Comparison of ENCODE assay signal across 8 mouse cellular contexts in genomic region chr6:135167380-135168311, GRCm38 (mm10). TPM values are rescaled to one million over a fixed set of nuclear protein-coding genes. Genes with fewer than 3 reads are reported as not detected.
A peak's percentile ranks its signal among the peaks of the same experiment; 100 is the strongest.
DNase-seq lines count a peak whose midpoint lies in the region; ATAC-seq and TF ChIP-seq lines count a peak whose summit lies in the region.

No protein-coding gene starts in this region.

- peaks cover 55% of the 10 kb centered on the region for H3K4me1 ChIP-seq in erythroblast, embryonic 14.5 days (ENCODE audit: control insufficient read depth)
- peaks cover 13% of the 10 kb centered on the region; the same call in 1 of the 2 replicates for H3K4me1 ChIP-seq in heart, embryonic 11.5 days (ENCODE audit: control insufficient read depth, insufficient read depth, low read length)
- no peaks in the 10 kb centered on the region; the same call in 1 of the 2 replicates for H3K4me1 ChIP-seq in kidney, postnatal 0 days (replicated peaks; ENCODE audit: insufficient read depth, low read length)
- peaks cover 59% of the 10 kb centered on the region for H3K4me1 ChIP-seq in liver, embryonic 12.5 days
- H3K4me1 ChIP-seq in stomach, embryonic 15.5 days, result 0 out of 2 replicates have a peak, but pooled peaks cover 13% of the 10 kb centered on the region

- H3K9me3 ChIP-seq in erythroblast, embryonic 14.5 days (ENCODE audit: control insufficient read depth, low read length), result no peaks in the 10 kb centered on the region
- no peaks in the 10 kb centered on the region for H3K9me3 ChIP-seq in heart, embryonic 11.5 days (replicated peaks; ENCODE audit: control insufficient read depth, low read length)
- no peaks in the 10 kb centered on the region for H3K9me3 ChIP-seq in kidney, postnatal 0 days (replicated peaks; ENCODE audit: low read length)
- no peaks in the 10 kb centered on the region for H3K9me3 ChIP-seq in liver, embryonic 12.5 days (replicated peaks)
- no peaks in the 10 kb centered on the region for H3K9me3 ChIP-seq in stomach, embryonic 15.5 days

- peak; percentile 79 for DNase-seq in 3T3-L1 (ENCODE audit: low read depth, low spot score)
- peak; percentile 24 for DNase-seq in brain, embryonic 18.5 days (ENCODE audit: low read depth, low spot score)
- DNase-seq in kidney, postnatal 0 days (ENCODE audit: low spot score), result peak; percentile 89
- peak; percentile 41 for DNase-seq in naive thymus-derived CD4-positive, alpha-beta T cell, adult 2 months (ENCODE audit: low read depth)

- H3K9ac ChIP-seq in heart, embryonic 11.5 days (ENCODE audit: low read depth, low read length), result peak overlapping the region; percentile 90
- peak overlapping the region; percentile 65 for H3K9ac ChIP-seq in kidney, postnatal 0 days (ENCODE audit: low read depth, low read length)
- peak overlapping the region; percentile 96 for H3K9ac ChIP-seq in liver, embryonic 12.5 days
- peak overlapping the region; percentile 77 for H3K9ac ChIP-seq in stomach, embryonic 15.5 days

- ATAC-seq in heart, embryonic 11.5 days (replicated peaks; ENCODE audit: insufficient number of reproducible peaks, low FRiP score, low TSS enrichment), result peak; percentile 92
- peak; percentile 97 for ATAC-seq in kidney, postnatal 0 days (replicated peaks; ENCODE audit: low FRiP score, low read depth)
- ATAC-seq in liver, embryonic 12.5 days, result peak; percentile 81
- peak; percentile 90 for ATAC-seq in stomach, embryonic 15.5 days (ENCODE audit: insufficient read depth, low FRiP score, low read depth)

- peak overlapping the region; percentile 84 for H3K27ac ChIP-seq in heart, embryonic 11.5 days (ENCODE audit: low read depth, low read length)
- peak overlapping the region; percentile 83 for H3K27ac ChIP-seq in kidney, postnatal 0 days
- peak overlapping the region; percentile 95 for H3K27ac ChIP-seq in liver, embryonic 12.5 days
- H3K27ac ChIP-seq in stomach, embryonic 15.5 days, result peak overlapping the region; percentile 78

- peaks cover 42% of the 10 kb centered on the region for H3K36me3 ChIP-seq in erythroblast, embryonic 14.5 days (ENCODE audit: control insufficient read depth)
- no peaks in the 10 kb centered on the region for H3K36me3 ChIP-seq in heart, embryonic 11.5 days (ENCODE audit: control insufficient read depth, insufficient read depth, low read length)
- no peaks in the 10 kb centered on the region for H3K36me3 ChIP-seq in kidney, postnatal 0 days (ENCODE audit: insufficient read depth, low read length)
- peaks cover 24% of the 10 kb centered on the region for H3K36me3 ChIP-seq in liver, embryonic 12.5 days
- H3K36me3 ChIP-seq in stomach, embryonic 15.5 days, result no peaks in the 10 kb centered on the region

- peak overlapping the region; percentile 100 for H3K4me3 ChIP-seq in erythroblast, embryonic 14.5 days (replicated peaks)
- H3K4me3 ChIP-seq in heart, embryonic 11.5 days (ENCODE audit: low read depth, low read length), result peak overlapping the region; percentile 75
- H3K4me3 ChIP-seq in kidney, postnatal 0 days (replicated peaks; ENCODE audit: low read depth, low read length), result peak overlapping the region; percentile 39
- H3K4me3 ChIP-seq in liver, embryonic 12.5 days, result peak overlapping the region; percentile 86
- H3K4me3 ChIP-seq in stomach, embryonic 15.5 days (replicated peaks), result peak overlapping the region; percentile 66

- no peaks in the 10 kb centered on the region for H3K27me3 ChIP-seq in erythroblast, embryonic 14.5 days (ENCODE audit: control insufficient read depth)
- H3K27me3 ChIP-seq in heart, embryonic 11.5 days (ENCODE audit: control insufficient read depth, insufficient read depth, low read length), result no peaks in the 10 kb centered on the region
- H3K27me3 ChIP-seq in kidney, postnatal 0 days (ENCODE audit: insufficient read depth, low read length), result no peaks in the 10 kb centered on the region
- H3K27me3 ChIP-seq in liver, embryonic 12.5 days (replicated peaks), result no peaks in the 10 kb centered on the region
- no peaks in the 10 kb centered on the region for H3K27me3 ChIP-seq in stomach, embryonic 15.5 days (replicated peaks)

- H3K4me2 ChIP-seq in heart, embryonic 11.5 days, result peak overlapping the region; percentile 82
- peak overlapping the region; percentile 53 for H3K4me2 ChIP-seq in kidney, postnatal 0 days (ENCODE audit: low read length)
- H3K4me2 ChIP-seq in liver, embryonic 12.5 days, result peak overlapping the region; percentile 78
- peak overlapping the region; percentile 85 for H3K4me2 ChIP-seq in stomach, embryonic 15.5 days

- WGBS in heart, embryonic 11.5 days (ENCODE audit: insufficient replicate concordance), result 3% methylated on average over 44 of the region's 46 CpGs
- 3% methylated on average over 46 of the region's 46 CpGs for WGBS in kidney, postnatal 0 days
- WGBS in liver, embryonic 12.5 days (ENCODE audit: insufficient replicate concordance), result 2% methylated on average over 46 of the region's 46 CpGs
- WGBS in stomach, embryonic 15.5 days, result 4% methylated on average over 44 of the region's 46 CpGs

- TF ChIP-seq CTCF in kidney, postnatal 0 days (IDR thresholded peaks at IDR 0.05; ENCODE audit: low read depth), result 0 out of 2 replicates have a peak, but pooled peaks have one; percentile 3

RNA-seq across cellular contexts. Expression of gene Fam234b, which starts 30.1 kb away (rescaled TPM):
- 0.95 and 1.2 TPM in 2 replicates for polyA plus RNA-seq in erythroblast, embryonic 14.5 days (2012)
- 11.2 and 11.3 TPM in 2 replicates for polyA plus RNA-seq in heart, embryonic 11.5 days (2014; fragmentation: Nextera tagmentation; extraction: Ambion mirVana)
- polyA plus RNA-seq in kidney, postnatal 0 days (2015; fragmentation: Nextera tagmentation; extraction: Ambion mirVana), result 31.8 and 34.8 TPM in 2 replicates
- 36.3 and 37.5 TPM in 2 replicates for polyA plus RNA-seq in liver, embryonic 12.5 days (2016; fragmentation: Nextera tagmentation; extraction: Ambion mirVana)
- 29.7 and 34.3 TPM in 2 replicates for polyA plus RNA-seq in stomach, embryonic 15.5 days (2015; fragmentation: Nextera tagmentation; extraction: Ambion mirVana)

RNA-seq across cellular contexts. Expression of gene Hebp1, which starts 30.2 kb away (rescaled TPM):
- polyA plus RNA-seq in erythroblast, embryonic 14.5 days (2012), result 15.1 and 33.8 TPM in 2 replicates
- 7.2 and 15.2 TPM in 2 replicates for polyA plus RNA-seq in heart, embryonic 11.5 days (2014; fragmentation: Nextera tagmentation; extraction: Ambion mirVana)
- 48.0 and 52.3 TPM in 2 replicates for polyA plus RNA-seq in kidney, postnatal 0 days (2015; fragmentation: Nextera tagmentation; extraction: Ambion mirVana)
- polyA plus RNA-seq in liver, embryonic 12.5 days (2016; fragmentation: Nextera tagmentation; extraction: Ambion mirVana), result 116 and 120 TPM in 2 replicates
- 27.6 and 32.2 TPM in 2 replicates for polyA plus RNA-seq in stomach, embryonic 15.5 days (2015; fragmentation: Nextera tagmentation; extraction: Ambion mirVana)

RNA-seq across cellular contexts. Expression of gene Gprc5d, which starts 49.6 kb away (rescaled TPM):
- 0.04 and 0.08 TPM in 2 replicates for polyA plus RNA-seq in erythroblast, embryonic 14.5 days (2012)
- not detected in 2 replicates for polyA plus RNA-seq in heart, embryonic 11.5 days (2014; fragmentation: Nextera tagmentation; extraction: Ambion mirVana)
- 0.08 TPM in 1 of 2 replicates, not detected in the other for polyA plus RNA-seq in kidney, postnatal 0 days (2015; fragmentation: Nextera tagmentation; extraction: Ambion mirVana)
- polyA plus RNA-seq in liver, embryonic 12.5 days (2016; fragmentation: Nextera tagmentation; extraction: Ambion mirVana), result 0.10 TPM in 1 of 2 replicates, not detected in the other
- polyA plus RNA-seq in stomach, embryonic 15.5 days (2015; fragmentation: Nextera tagmentation; extraction: Ambion mirVana), result not detected in 2 replicates

Comparison
In these comparisons a context has a peak if more than half of its experiments do, and no peak if none do; other contexts are left out.
1. Peak in every context shown above with its lines: DNase-seq, ATAC-seq, H3K4me3 ChIP-seq and H3K27ac ChIP-seq.
2. DNase-seq: peak in every context shown above with its lines; median percentile 89 in kidney, postnatal 0 days; 79 in 3T3-L1; 41 in naive thymus-derived CD4-positive, alpha-beta T cell, adult 2 months; 24 in brain, embryonic 18.5 days.
3. H3K4me3 ChIP-seq: peak in every context shown above with its lines; median percentile 100 in erythroblast, embryonic 14.5 days; 86 in liver, embryonic 12.5 days; 75 in heart, embryonic 11.5 days; 66 in stomach, embryonic 15.5 days; 39 in kidney, postnatal 0 days.